Comparison of ENCODE assay signal across 7 mouse cellular contexts in genomic region chr2:28514489-28514888, GRCm38 (mm10). TPM values are rescaled to one million over a fixed set of nuclear protein-coding genes. Genes with fewer than 3 reads are reported as not detected.
DNase-seq lines count a peak whose midpoint lies in the region; ATAC-seq lines count a peak whose summit lies in the region.

No protein-coding gene starts in this region.

- H3K9ac ChIP-seq in hindbrain, embryonic 15.5 days: peak overlapping the region; percentile 95

- H3K27ac ChIP-seq in hindbrain, embryonic 15.5 days (replicated peaks): peak overlapping the region; percentile 91

- DNase-seq in T-cell, adult 2 months (ENCODE audit: low spot score): peak; percentile 91
- peak; percentile 86 for DNase-seq in cerebellum, adult 9-11 months
- peak; percentile 86 for DNase-seq in frontal cortex, postnatal 36 days (ENCODE audit: low spot score in 2 of 2)
- DNase-seq in left cerebral cortex, postnatal 25 days (ENCODE audit: low spot score in 2 of 2): peak; percentile 82 to 86
- DNase-seq in mesoderm, embryonic 11.5 days (ENCODE audit: low read depth, low spot score): peak; percentile 92
- peak; percentile 71 for DNase-seq in right cerebral cortex, postnatal 25 days

- no peak for ATAC-seq in hindbrain, embryonic 15.5 days (ENCODE audit: low FRiP score, low read depth)

- intact Hi-C loops in left cerebral cortex, postnatal 25 days (cut with DNase I): loop anchor here (1.0 to 2.0 kb wide), 2 partner anchors 33 to 68 kb away; partner anchors contain the start of gene Gtf3c5

- peak overlapping the region; percentile 93 for H3K4me3 ChIP-seq in hindbrain, embryonic 15.5 days

- H3K4me2 ChIP-seq in hindbrain, embryonic 15.5 days: peak overlapping the region; percentile 91

- no peaks in the 10 kb centered on the region for H3K36me3 ChIP-seq in hindbrain, embryonic 15.5 days

- H3K9me3 ChIP-seq in hindbrain, embryonic 15.5 days: no peaks in the 10 kb centered on the region

- peaks cover 56% of the 10 kb centered on the region for H3K4me1 ChIP-seq in hindbrain, embryonic 15.5 days (replicated peaks)

- 20% methylated on average over 5 of the region's 5 CpGs for WGBS in hindbrain, embryonic 15.5 days

- H3K27me3 ChIP-seq in hindbrain, embryonic 15.5 days: 0 out of 2 replicates have a peak, but pooled peaks cover 5% of the 10 kb centered on the region

RNA-seq across cellular contexts. Expression of gene Ralgds, which starts 1.6 kb away (rescaled TPM):
- 90.6 and 93.2 TPM in 2 replicates for polyA plus RNA-seq in hindbrain, embryonic 15.5 days (2015; fragmentation: Nextera tagmentation; extraction: Ambion mirVana)
- total RNA-seq in left cerebral cortex, postnatal 25 days (2021): 10 to 100 TPM; 86.4 to 92.7 TPM

RNA-seq across cellular contexts. Expression of gene Gm10134, which starts 8.6 kb away (rescaled TPM):
- polyA plus RNA-seq in hindbrain, embryonic 15.5 days (2015; fragmentation: Nextera tagmentation; extraction: Ambion mirVana): 2.6 and 2.7 TPM in 2 replicates
- 1 to 10 TPM; 1.1 to 1.2 TPM for total RNA-seq in left cerebral cortex, postnatal 25 days (2021)

RNA-seq across cellular contexts. Expression of gene Gbgt1, which starts 17.8 kb away (rescaled TPM):
- polyA plus RNA-seq in hindbrain, embryonic 15.5 days (2015; fragmentation: Nextera tagmentation; extraction: Ambion mirVana): 1.1 and 2.2 TPM in 2 replicates
- total RNA-seq in left cerebral cortex, postnatal 25 days (2021): 1 to 10 TPM; 2.5 to 2.7 TPM

RNA-seq across cellular contexts. Expression of gene Mrps2, which starts 46.6 kb away (rescaled TPM):
- 49.2 and 51.0 TPM in 2 replicates for polyA plus RNA-seq in hindbrain, embryonic 15.5 days (2015; fragmentation: Nextera tagmentation; extraction: Ambion mirVana)
- 10 to 100 TPM; 39.1 to 41.1 TPM for total RNA-seq in left cerebral cortex, postnatal 25 days (2021)

RNA-seq across cellular contexts. Expression of gene 1700007K13Rik, which starts 48.4 kb away (rescaled TPM):
- polyA plus RNA-seq in hindbrain, embryonic 15.5 days (2015; fragmentation: Nextera tagmentation; extraction: Ambion mirVana): 2.8 and 3.6 TPM in 2 replicates
- 1 to 10 TPM; 3.2 to 5.4 TPM for total RNA-seq in left cerebral cortex, postnatal 25 days (2021)
